In the genomic region with DNA sequence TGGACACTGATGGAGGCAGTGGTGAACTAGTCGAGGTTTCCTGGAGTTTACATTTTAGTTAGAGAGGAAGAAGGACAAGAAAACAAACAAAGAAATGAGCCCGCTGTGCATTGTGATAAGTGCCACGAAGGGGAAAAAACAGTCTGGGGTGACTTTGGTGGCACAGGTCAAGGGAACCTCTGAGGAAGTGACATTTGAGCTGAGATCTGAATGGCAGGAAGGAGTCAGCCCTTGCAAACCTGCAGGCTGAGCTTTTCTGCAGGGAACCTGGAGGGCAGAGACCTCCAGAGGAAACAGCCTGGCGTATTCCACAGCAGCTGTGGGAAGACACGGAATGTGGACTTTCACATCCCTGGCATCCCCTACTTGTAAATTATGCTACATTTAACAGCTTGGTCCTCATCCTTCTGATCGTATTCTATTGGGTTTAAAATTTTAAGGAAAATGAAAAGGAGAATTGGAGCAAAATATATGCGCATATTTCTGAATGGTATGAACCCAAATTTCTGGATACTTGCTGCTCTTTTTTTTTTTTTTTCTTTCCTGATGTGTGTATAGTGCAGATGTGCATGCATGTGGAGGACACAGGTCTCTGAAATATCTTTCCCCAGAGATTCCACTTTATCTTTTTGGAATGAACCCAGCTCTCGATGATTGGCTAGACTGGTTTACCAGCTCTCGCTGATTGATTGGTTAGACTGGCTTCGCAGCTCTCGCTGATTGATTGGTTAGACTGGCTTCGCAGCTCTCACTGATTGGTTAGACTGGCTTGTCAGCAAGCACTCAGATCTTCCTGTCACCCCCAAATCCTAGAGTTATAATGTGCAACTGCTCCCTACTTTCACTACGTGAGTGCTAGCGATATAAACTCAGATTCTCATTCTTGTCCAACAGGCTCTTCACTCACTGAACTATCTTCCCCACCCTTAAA, we compare ENCODE assay signal across 8 mouse cellular contexts.
DNase-seq lines count a peak whose midpoint lies in the region; ATAC-seq lines count a peak whose summit lies in the region.

No protein-coding gene starts in this region.

- no peak for ATAC-seq in neural tube, embryonic 11.5 days (ENCODE audit: insufficient read depth, low FRiP score, low TSS enrichment)
- ATAC-seq in kidney, embryonic 16.5 days (ENCODE audit: low FRiP score, low TSS enrichment), result peak; percentile 67; the same call in 1 of the 2 replicates

- no peaks in the 10 kb centered on the region for H3K36me3 ChIP-seq in neural tube, embryonic 11.5 days (ENCODE audit: control insufficient read depth, insufficient read depth, low read length)
- no peaks in the 10 kb centered on the region for H3K36me3 ChIP-seq in kidney, embryonic 16.5 days (ENCODE audit: insufficient read depth, low read length)

- WGBS in neural tube, embryonic 11.5 days, result 74% methylated on average over 14 of the region's 14 CpGs
- 50% methylated on average over 14 of the region's 14 CpGs for WGBS in kidney, embryonic 16.5 days

- no peaks in the 10 kb centered on the region for H3K27me3 ChIP-seq in neural tube, embryonic 11.5 days (ENCODE audit: control insufficient read depth, insufficient read depth, low read length)
- H3K27me3 ChIP-seq in kidney, embryonic 16.5 days (ENCODE audit: insufficient read depth, low read length), result no peaks in the 10 kb centered on the region

- H3K4me1 ChIP-seq in neural tube, embryonic 11.5 days (ENCODE audit: control insufficient read depth, insufficient read depth, low read length), result no peaks in the 10 kb centered on the region
- peaks cover 3% of the 10 kb centered on the region; the same call in 1 of the 2 replicates for H3K4me1 ChIP-seq in kidney, embryonic 16.5 days (ENCODE audit: insufficient read depth, low read length)

- H3K27ac ChIP-seq in neural tube, embryonic 11.5 days (ENCODE audit: low read depth, low read length), result no peak overlapping the region
- peak overlapping the region; percentile 47; the same call in 1 of the 2 replicates for H3K27ac ChIP-seq in kidney, embryonic 16.5 days (ENCODE audit: low read length)

- H3K4me2 ChIP-seq in neural tube, embryonic 11.5 days (ENCODE audit: low read depth), result no peak overlapping the region
- H3K4me2 ChIP-seq in kidney, embryonic 16.5 days (replicated peaks; ENCODE audit: low read depth, low read length), result no peak overlapping the region; the same call in 1 of the 2 replicates

- peak; percentile 20 for DNase-seq in adrenal gland, postnatal 10 days
- DNase-seq in adrenal gland, adult 18-20 months (ENCODE audit: low spot score in 2 of 2), result no peak
- peak; percentile 15 for DNase-seq in neural tube, embryonic 11.5 days (ENCODE audit: low spot score)
- DNase-seq in neural tube, embryonic 10.5 days (ENCODE audit: extremely low spot score, low spot score), result no peak
- DNase-seq in telencephalon, adult 2 months (ENCODE audit: low read depth, low spot score), result peak; percentile 36
- DNase-seq in cerebellum, adult 11 months, result no peak
- no peak for DNase-seq in T-cell, adult 2 months (ENCODE audit: low spot score)

- no peak overlapping the region for H3K4me3 ChIP-seq in neural tube, embryonic 11.5 days (ENCODE audit: low read depth, low read length)
- no peak overlapping the region for H3K4me3 ChIP-seq in kidney, embryonic 16.5 days (ENCODE audit: low read length)

- H3K9me3 ChIP-seq in neural tube, embryonic 11.5 days (ENCODE audit: control insufficient read depth, low read length), result no peaks in the 10 kb centered on the region
- H3K9me3 ChIP-seq in kidney, embryonic 16.5 days (ENCODE audit: low read length), result no peaks in the 10 kb centered on the region

- no peak overlapping the region for H3K9ac ChIP-seq in neural tube, embryonic 11.5 days (ENCODE audit: low read length)
- H3K9ac ChIP-seq in kidney, embryonic 16.5 days (replicated peaks; ENCODE audit: low read length), result no peak overlapping the region

Comparison
In these comparisons a context has a peak if more than half of its experiments do, and no peak if none do; other contexts are left out.
1. DNase-seq: peak in adrenal gland, postnatal 10 days (single experiment), neural tube, embryonic 11.5 days (single experiment) and telencephalon, adult 2 months (single experiment); none in adrenal gland, adult 18-20 months (0 of 2), neural tube, embryonic 10.5 days (single experiment), cerebellum, adult 11 months (single experiment) and T-cell, adult 2 months (single experiment).